Mouse (Mus musculus) lung, embryonic 14.5 days (tissue): ENCODE measurements around the gene Gm48551. TPM values are rescaled to one million over a fixed set of nuclear protein-coding genes. Genes with fewer than 3 reads are reported as not detected.

Experiments
- ATAC-seq: fragments of 200-750 bp; cut with Nextera tagmentation; 2 replicates; pipeline ENCODE4 v1.8.0; 2017; ENCODE audit warnings: mild to moderate bottlenecking, moderate TSS enrichment, moderate library complexity; ENCODE audit not compliant: insufficient read depth
- DNase-seq: peaks from one replicate; pipeline ENCODE4 v3.0.0-alpha.2; 2015
- H3K27ac ChIP-seq: fragments of 300-500 bp; sonication (generic); 2 replicates; pipeline ENCODE4 v1.5.1; 2014; ENCODE audit warnings: low read depth, mild to moderate bottlenecking, moderate library complexity
- H3K27me3 ChIP-seq: fragments of 300-500 bp; sonication (generic); 2 replicates; pipeline ENCODE4 v1.6.1; 2014; ENCODE audit warnings: low read length, control low read depth; ENCODE audit not compliant: insufficient read depth
- H3K36me3 ChIP-seq: fragments of 300-500 bp; sonication (generic); 2 replicates; pipeline ENCODE4 v1.6.1; 2014; ENCODE audit warnings: control low read depth; ENCODE audit not compliant: insufficient read depth
- H3K4me1 ChIP-seq: fragments of 300-500 bp; sonication (generic); 2 replicates; pipeline ENCODE4 v1.6.1; 2014; ENCODE audit warnings: antibody characterized with exemption, control low read depth; ENCODE audit not compliant: insufficient read depth
- H3K4me2 ChIP-seq: fragments of 300-500 bp; sonication (generic); 2 replicates; pipeline ENCODE4 v1.6.1; 2014; ENCODE audit warnings: mild to moderate bottlenecking
- H3K4me3 ChIP-seq: fragments of 300-500 bp; sonication (generic); 2 replicates; pipeline ENCODE4 v1.5.1; 2014; ENCODE audit warnings: low read depth, low read length
- H3K9ac ChIP-seq: fragments of 300-500 bp; sonication (generic); 2 replicates; pipeline ENCODE4 v1.6.1; 2014
- H3K9me3 ChIP-seq: fragments of 300-500 bp; sonication (generic); 2 replicates; pipeline ENCODE4 v1.6.1; 2016; ENCODE audit warnings: low read depth, low read length, control low read depth
- CTCF ChIP-seq: IDR thresholded peaks from 2 replicates; pipeline ENCODE4 v1.5.1; 2016; ENCODE audit warnings: antibody characterized with exemption, low read depth
- WGBS: fragments of 180-500 bp; shearing (Covaris S2); extraction: QIAGEN DNeasy Blood & Tissue Kit; methylation state at CpG from one replicate; pipeline ENCODE4 v1.1.7; 2014; 5-methylcytosine and 5-hydroxymethylcytosine counted together
- polyA plus RNA-seq: library from polyadenylated mRNA; unstranded; fragments of >200 nt; fragmentation: Nextera tagmentation; extraction: Ambion mirVana; gene quantifications from 2 replicates; pipeline ENCODE4 v1.2.1, GENCODE M21; 2014

The Gm48551 gene
- polyA plus RNA-seq, 1 experiment from 2014 or later: 3.8 TPM

- Histone ChIP-seq H3K27me3 (no peaks in the 10 kb centered on the region; the same call in 1 of the 2 replicates), H3K36me3 (no peaks in the 10 kb centered on the region), H3K27ac (peak overlapping the region; percentile 12; the same call in 1 of the 2 replicates), H3K9ac (peak overlapping the region; percentile 82), H3K4me1 (peaks cover 8% of the 10 kb centered on the region; the same call in 1 of the 2 replicates), H3K9me3 (no peaks in the 10 kb centered on the region), H3K4me3 (peak overlapping the region; percentile 71), H3K4me2 (peak overlapping the region; percentile 82)
- DNase-seq: no peak
- 29% methylated on average over 3 of the region's 3 CpGs for WGBS
- ATAC-seq: no peak
- no peak for TF ChIP-seq CTCF
These were observed 43.1 kb downstream of the Gm48551 start for GRCm38 (mm10) chr10:81427327-81427726.

DNA sequence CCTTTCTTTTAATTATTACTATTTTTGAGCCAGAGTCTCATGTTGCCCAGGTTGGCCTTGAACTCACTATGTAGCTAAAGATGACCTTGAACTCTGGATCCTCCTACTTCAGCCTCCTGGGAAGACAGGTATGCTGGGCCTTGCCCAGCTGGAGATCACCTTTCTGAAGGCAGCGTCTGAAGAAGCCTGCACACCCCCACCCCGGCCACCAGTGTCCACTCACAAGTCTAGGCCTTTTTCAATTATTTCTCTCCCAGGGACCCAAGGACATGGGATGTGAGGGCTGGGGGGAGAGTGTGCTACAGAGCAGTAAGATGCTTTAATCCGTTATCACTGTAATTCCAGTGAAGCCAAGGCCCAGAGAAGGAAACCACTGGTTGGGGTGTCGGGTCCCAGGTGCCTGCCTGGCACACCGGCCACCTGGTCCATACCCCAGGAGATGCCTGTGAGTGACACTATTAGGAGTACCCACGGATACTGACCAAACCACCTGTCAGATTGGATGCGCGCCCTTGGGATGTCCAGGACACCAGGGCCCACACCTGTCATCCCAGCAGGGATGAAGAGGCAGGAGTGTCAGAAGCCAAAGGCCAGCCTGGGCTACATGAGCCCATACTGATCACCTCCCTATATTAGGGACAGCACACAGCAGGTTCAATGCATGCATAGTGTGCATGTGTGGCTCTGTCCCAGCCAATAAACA is 43.7 kb downstream of the Gm48551 start:
- ATAC-seq: no peak
- DNase-seq: no peak
- H3K9me3 ChIP-seq: no peaks in the 10 kb centered on the region
- H3K9ac ChIP-seq: no peak overlapping the region
- no peak overlapping the region for H3K27ac ChIP-seq
- H3K4me3 ChIP-seq: no peak overlapping the region
- H3K4me2 ChIP-seq: no peak overlapping the region
- TF ChIP-seq CTCF: no peak
- peaks cover 8% of the 10 kb centered on the region; the same call in 1 of the 2 replicates for H3K4me1 ChIP-seq
- no peaks in the 10 kb centered on the region for H3K36me3 ChIP-seq
- 77% methylated on average over 8 of the region's 8 CpGs for WGBS
- H3K27me3 ChIP-seq: no peaks in the 10 kb centered on the region; the same call in 1 of the 2 replicates

- 88% methylated on average over 7 of the region's 7 CpGs for WGBS
- H3K27ac ChIP-seq: no peak overlapping the region
- H3K9ac ChIP-seq: no peak overlapping the region
- DNase-seq (no peak), ATAC-seq (no peak)
- no peaks in the 10 kb centered on the region for H3K36me3 ChIP-seq
- no peaks in the 10 kb centered on the region; the same call in 1 of the 2 replicates for H3K27me3 ChIP-seq
- no peak overlapping the region for H3K4me2 ChIP-seq
- H3K9me3 ChIP-seq: no peaks in the 10 kb centered on the region
- peaks cover 12% of the 10 kb centered on the region; the same call in 1 of the 2 replicates for H3K4me1 ChIP-seq
- no peak overlapping the region for H3K4me3 ChIP-seq
- no peak for TF ChIP-seq CTCF
These were observed 44.2 kb downstream of the Gm48551 start for GRCm38 (mm10) chr10:81428507-81428870.

- Histone ChIP-seq H3K4me2 (peak overlapping the region; percentile 92; the same call in 1 of the 2 replicates), H3K27ac (no peak overlapping the region), H3K4me3 (peak overlapping the region; percentile 78), H3K9me3 (no peaks in the 10 kb centered on the region), H3K9ac (no peak overlapping the region), H3K36me3 (no peaks in the 10 kb centered on the region), H3K27me3 (no peaks in the 10 kb centered on the region; the same call in 1 of the 2 replicates), H3K4me1 (peaks cover 13% of the 10 kb centered on the region; the same call in 1 of the 2 replicates)
- ATAC-seq (no peak), DNase-seq (no peak)
- WGBS: 21% methylated on average over 2 of the region's 2 CpGs
- no peak for TF ChIP-seq CTCF
These were observed 44.8 kb downstream of the Gm48551 start for GRCm38 (mm10) chr10:81429092-81429491.

DNA sequence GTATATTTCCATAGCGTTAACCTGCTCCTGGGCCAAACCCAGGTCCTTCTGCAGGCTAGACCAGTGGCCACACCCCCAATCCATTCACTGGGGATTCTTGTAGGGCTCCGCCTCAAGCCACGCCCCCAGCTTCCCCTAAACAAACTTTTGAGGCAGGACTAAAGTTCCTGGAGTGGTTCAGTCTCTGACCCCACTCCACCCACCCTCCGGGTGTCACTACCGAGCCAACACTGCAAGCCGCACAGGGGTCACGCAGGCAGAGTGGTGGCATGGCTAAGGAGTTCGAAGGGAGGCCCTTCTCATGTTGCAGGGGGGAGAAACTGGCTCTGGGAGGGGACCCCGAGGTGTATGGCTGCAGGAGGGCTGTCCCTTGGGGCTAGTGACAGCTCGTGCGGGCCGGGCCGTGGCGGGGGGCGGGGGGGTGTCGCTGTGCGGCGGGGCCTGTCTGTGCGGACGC is 45.4 kb downstream of the Gm48551 start:
- H3K27ac ChIP-seq: peak overlapping the region; percentile 95
- no peak for TF ChIP-seq CTCF
- no peaks in the 10 kb centered on the region for H3K9me3 ChIP-seq
- ATAC-seq: peak; percentile 40
- H3K4me3 ChIP-seq: peak overlapping the region; percentile 78
- 1% methylated on average over 17 of the region's 20 CpGs for WGBS
- H3K36me3 ChIP-seq: no peaks in the 10 kb centered on the region
- peaks cover 9% of the 10 kb centered on the region; the same call in 1 of the 2 replicates for H3K4me1 ChIP-seq
- H3K27me3 ChIP-seq: no peaks in the 10 kb centered on the region; the same call in 1 of the 2 replicates
- peak; percentile 95 for DNase-seq
- H3K9ac ChIP-seq: peak overlapping the region; percentile 75
- peak overlapping the region; percentile 92 for H3K4me2 ChIP-seq

DNA sequence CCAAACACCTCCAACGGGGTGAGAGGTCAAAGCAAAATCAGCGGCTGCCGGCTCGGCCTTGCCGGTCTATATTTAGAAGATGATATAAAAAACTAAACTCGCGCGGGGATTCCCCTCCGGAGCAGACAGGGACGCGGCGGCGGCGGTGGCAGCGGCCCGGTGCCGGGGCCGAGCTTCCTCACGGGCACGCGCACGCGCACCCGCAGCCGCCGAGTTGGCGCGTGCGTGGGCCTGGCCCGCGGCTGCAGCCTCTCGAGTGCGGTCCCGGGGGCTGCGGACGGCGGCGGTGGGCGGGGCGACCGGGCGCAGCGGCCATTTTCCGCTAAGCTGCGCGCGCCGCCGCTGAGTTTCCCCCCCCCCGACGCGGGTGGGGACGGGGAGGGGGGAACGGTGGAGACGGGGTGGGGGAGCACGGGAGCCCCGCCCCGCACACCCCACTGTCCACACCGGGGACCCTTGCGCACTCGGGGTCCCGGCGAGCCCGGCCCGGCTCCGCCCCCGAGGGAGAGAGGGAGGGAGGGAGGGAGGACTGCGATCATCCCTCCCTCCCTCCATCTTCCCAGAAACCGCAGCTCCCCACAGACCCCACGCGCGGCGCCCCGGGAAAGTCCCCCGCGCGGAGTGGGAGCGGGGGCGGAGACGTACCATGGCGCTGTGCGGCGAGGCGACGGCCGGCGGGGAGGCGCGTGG is 46.0 kb downstream of the Gm48551 start:
- Histone ChIP-seq H3K27ac (peak overlapping the region; percentile 95), H3K9me3 (no peaks in the 10 kb centered on the region), H3K4me3 (peak overlapping the region; percentile 78), H3K27me3 (no peaks in the 10 kb centered on the region; the same call in 1 of the 2 replicates), H3K9ac (peak overlapping the region; percentile 75), H3K4me2 (peak overlapping the region; percentile 92), H3K4me1 (peaks cover 9% of the 10 kb centered on the region; the same call in 1 of the 2 replicates), H3K36me3 (no peaks in the 10 kb centered on the region)
- peak; percentile 4; the same call in 1 of the 2 replicates for ATAC-seq
- no peak for TF ChIP-seq CTCF
- under 1% methylated on average over 59 of the region's 89 CpGs for WGBS
- peak; percentile 88 for DNase-seq
